Mouse (Mus musculus): ENCODE measurements at regions not wholly inside any gene's neighbourhood (a gene's known extent, or its start where the extent isn't known, plus 50 kb on each side); places are given as distances from the start of the nearest gene placed in this dataset.

DNA sequence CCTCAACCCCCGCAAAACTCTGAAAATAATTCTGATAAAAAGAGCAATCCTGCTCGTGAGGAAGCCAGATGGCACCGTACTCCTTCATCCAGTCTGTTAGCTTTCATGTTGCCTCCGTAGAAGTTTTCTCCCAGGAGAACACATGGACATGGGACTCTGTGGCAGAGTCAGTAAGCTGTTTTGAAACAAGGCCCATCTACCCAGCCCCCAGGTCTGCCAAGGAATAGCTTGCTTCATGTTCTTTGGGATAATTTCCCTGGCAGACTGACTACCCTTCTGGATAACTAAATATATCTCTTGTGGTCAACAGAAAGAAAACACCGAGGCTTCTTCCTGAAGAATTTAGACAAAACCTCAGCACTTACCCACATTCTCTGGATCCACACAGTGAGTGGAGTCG is 111.2 kb upstream of the Spred1 start:
- TF ChIP-seq CTCF (IDR thresholded peaks at IDR 0.05; ENCODE audit: control insufficient read depth, insufficient read depth, insufficient replicate concordance, low read depth, low read length) (no peak), POLR2A (IDR thresholded peaks at IDR 0.05; ENCODE audit: control insufficient read depth, low read depth, low read length) (no peak)
